Mouse (Mus musculus): Measurements from ENCODE around the gene Wdr81. TPM values are rescaled to one million over a fixed set of nuclear protein-coding genes. Genes with fewer than 3 reads are reported as not detected.

The Wdr81 gene
- polyA plus RNA-seq, 1 experiment from 2014 or later = 3.7 TPM

DNA sequence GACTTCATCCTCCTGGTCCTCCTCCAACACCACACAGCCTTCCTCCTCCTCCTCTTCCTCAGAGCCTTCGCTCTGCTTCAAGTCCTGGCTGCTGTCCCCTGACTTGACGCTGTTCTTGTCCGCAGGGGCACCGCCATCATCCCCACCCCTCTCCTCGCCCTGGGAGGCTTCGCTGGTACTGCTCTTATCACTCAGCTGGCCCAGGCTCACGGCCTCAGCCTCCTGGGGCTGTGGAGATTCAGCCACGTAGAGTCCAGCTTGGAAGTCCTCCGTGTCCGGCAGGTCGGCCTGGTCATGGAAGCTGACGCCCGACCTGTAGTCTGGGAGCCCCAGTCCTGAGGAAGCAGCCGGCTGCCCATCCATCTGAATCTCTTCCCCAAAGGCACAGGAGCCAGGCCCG is 3.6 kb downstream of the Wdr81 start:
- peak overlapping the region; percentile 34 for H3K4me2 ChIP-seq
- no peak overlapping the region for H3K27ac ChIP-seq (replicated peaks)
- H3K36me3 ChIP-seq = peaks cover 53% of the 10 kb centered on the region
- H3K27me3 ChIP-seq (replicated peaks) = no peaks in the 10 kb centered on the region
- no peak for ATAC-seq (ENCODE audit: extremely low read depth, insufficient number of reproducible peaks, low FRiP score, low TSS enrichment)
- no peaks in the 10 kb centered on the region for H3K9me3 ChIP-seq
- H3K4me1 ChIP-seq = peaks cover 35% of the 10 kb centered on the region
- H3K4me3 ChIP-seq = 0 out of 2 replicates have a peak overlapping the region, but pooled peaks have one; percentile 5
- peak overlapping the region; percentile 61 for H3K9ac ChIP-seq
- WGBS = 75% methylated on average over 15 of the region's 15 CpGs

DNA sequence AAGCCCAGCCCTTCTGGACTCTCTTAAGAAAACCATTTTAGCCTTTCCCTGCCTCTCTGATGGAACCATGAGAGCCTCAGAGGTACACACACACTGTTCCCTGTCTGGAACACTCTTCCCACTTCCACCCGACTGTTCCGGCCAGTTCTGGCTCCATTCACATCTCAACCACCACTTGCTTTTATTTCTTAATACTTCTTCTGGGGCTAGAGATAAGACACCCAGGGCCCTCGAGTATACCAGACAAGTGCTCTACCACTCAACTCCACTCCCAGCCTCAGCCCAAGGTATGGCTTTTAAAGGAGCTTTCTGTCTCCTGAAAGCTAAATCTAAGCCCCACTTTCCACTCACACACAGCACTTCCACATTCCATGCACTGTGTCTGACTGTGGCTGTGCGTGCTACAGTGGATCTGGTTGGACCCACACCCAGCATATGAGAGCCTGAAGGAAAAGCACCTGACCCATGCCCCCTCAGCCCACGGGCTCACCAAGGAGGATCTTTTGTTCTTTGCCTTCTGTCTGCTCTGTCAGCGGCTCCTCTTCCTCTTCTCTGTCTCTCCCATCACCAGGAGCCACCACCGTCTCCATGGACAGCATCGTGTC is 4.1 kb downstream of the Wdr81 start:
- H3K9me3 ChIP-seq = no peaks in the 10 kb centered on the region
- 68% methylated on average over 8 of the region's 8 CpGs for WGBS
- 0 out of 2 replicates have a peak overlapping the region, but pooled peaks have one; percentile 5 for H3K4me3 ChIP-seq
- H3K27ac ChIP-seq (replicated peaks) = no peak overlapping the region
- H3K4me1 ChIP-seq = peaks cover 35% of the 10 kb centered on the region
- peak overlapping the region; percentile 61; the same call in 1 of the 2 replicates for H3K9ac ChIP-seq
- H3K36me3 ChIP-seq = peaks cover 58% of the 10 kb centered on the region
- peak overlapping the region; percentile 34 for H3K4me2 ChIP-seq
- no peaks in the 10 kb centered on the region for H3K27me3 ChIP-seq (replicated peaks)
- no peak for ATAC-seq (ENCODE audit: extremely low read depth, insufficient number of reproducible peaks, low FRiP score, low TSS enrichment)

DNA sequence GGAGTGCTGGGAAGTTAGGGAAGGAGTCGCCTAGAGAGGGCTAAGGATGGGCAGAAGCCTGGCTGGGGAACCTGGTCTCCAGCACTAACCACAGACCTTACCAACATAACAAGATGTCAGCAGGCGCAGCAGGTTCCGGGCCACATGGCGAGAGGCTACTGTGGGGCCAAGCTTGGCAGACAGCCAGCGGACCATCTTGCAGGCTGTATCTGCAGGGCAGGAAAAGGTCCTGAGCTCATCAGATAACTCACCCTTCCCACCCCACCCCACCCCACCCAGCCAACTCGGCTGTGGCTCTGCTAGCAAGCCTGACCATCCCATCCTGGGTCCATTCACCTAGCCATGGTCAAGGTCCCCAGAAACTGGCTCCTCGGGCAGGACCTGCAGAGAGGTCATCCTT is 4.8 kb downstream of the Wdr81 start:
- Histone ChIP-seq H3K9me3 (no peaks in the 10 kb centered on the region), H3K36me3 (peaks cover 65% of the 10 kb centered on the region), H3K9ac (peak overlapping the region; percentile 21; the same call in 1 of the 2 replicates), H3K27me3 (replicated peaks) (no peaks in the 10 kb centered on the region), H3K27ac (replicated peaks) (no peak overlapping the region), H3K4me1 (peaks cover 29% of the 10 kb centered on the region), H3K4me3 (0 out of 2 replicates have a peak overlapping the region, but pooled peaks have one; percentile 4), H3K4me2 (peak overlapping the region; percentile 34)
- ATAC-seq (ENCODE audit: extremely low read depth, insufficient number of reproducible peaks, low FRiP score, low TSS enrichment) = no peak
- 62% methylated on average over 7 of the region's 7 CpGs for WGBS

DNA sequence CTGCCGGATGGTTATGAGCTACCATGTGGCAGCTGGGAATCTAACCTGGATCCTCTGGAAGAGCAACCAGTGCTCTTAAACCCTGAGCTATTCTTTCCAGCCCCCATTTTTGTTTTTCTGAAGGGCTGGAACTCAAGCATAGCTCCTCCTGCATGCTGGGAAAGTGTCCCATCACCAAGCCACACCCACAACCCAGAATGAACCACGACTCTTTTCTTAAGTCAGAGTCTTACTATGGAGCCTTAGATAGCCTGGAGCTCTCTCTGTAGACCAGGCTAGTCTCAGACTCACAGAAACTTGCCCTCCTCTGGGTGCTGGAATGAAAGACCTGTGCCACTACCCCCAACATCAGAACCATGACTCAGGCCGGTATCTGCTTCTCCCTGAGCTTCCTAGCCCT is 5.9 kb downstream of the Wdr81 start:
- ATAC-seq (ENCODE audit: extremely low read depth, insufficient number of reproducible peaks, low FRiP score, low TSS enrichment) = no peak
- H3K9ac ChIP-seq = no peak overlapping the region

DNA sequence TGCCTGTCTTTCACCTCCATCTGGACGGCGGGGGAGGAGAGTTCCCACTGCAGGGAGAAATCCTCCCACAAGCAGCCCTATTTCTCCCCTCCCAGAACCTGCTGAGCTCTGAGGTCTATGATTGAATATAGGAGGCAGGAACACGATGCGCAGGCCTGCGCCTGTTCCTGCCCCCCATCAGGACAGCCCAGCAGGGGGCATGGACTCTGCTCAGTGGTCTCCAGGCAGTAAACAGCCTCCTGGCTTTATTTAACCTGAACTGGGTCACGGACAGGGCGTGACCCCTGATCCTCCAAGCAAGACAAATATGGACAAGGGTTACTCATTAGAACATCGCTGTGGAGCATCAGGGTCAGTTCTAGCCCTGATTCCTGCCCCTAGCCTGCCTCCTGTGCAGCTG is 10.8 kb downstream of the Wdr81 start:
- no peak for ATAC-seq (ENCODE audit: extremely low read depth, insufficient number of reproducible peaks, low FRiP score, low TSS enrichment)
- Histone ChIP-seq H3K4me2 (no peak overlapping the region), H3K36me3 (peaks cover 73% of the 10 kb centered on the region)

More for the DNA sequence above, 5.9 kb downstream of the Wdr81 start:
- H3K4me2 ChIP-seq = peak overlapping the region; percentile 34; the same call in 1 of the 2 replicates
- H3K9me3 ChIP-seq = no peaks in the 10 kb centered on the region
- 75% methylated on average over 3 of the region's 3 CpGs for WGBS
- no peak overlapping the region for H3K27ac ChIP-seq (replicated peaks)
- no peak overlapping the region for H3K4me3 ChIP-seq
- H3K4me1 ChIP-seq = peaks cover 22% of the 10 kb centered on the region
- H3K27me3 ChIP-seq (replicated peaks) = no peaks in the 10 kb centered on the region
- peaks cover 76% of the 10 kb centered on the region for H3K36me3 ChIP-seq

DNA sequence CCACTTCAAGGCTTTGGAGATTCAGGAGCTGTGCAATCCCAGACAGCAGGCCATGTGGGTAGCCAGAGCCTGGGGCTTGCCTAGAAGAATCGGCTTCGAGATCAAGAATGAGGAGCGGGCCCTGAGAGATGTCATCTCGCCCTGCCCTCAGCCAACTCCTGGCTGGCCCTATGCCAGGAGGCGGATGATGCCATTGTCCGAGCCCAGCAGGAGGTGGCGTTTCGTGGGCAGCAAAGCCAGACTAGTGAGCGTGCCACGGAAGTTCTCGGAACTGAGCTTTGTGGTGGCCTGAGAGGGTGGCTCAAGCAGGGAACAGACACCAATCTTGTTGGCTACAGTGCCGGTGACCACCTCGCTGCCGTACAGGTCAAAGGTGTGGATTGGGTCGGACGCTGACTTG is 12.9 kb downstream of the Wdr81 start:
- H3K9ac ChIP-seq = no peak overlapping the region
- no peak overlapping the region for H3K4me2 ChIP-seq
- WGBS = 88% methylated on average over 16 of the region's 16 CpGs
- no peaks in the 10 kb centered on the region for H3K27me3 ChIP-seq (replicated peaks)
- H3K4me3 ChIP-seq = no peak overlapping the region
- H3K36me3 ChIP-seq = peaks cover 52% of the 10 kb centered on the region
- no peaks in the 10 kb centered on the region for H3K9me3 ChIP-seq
- no peak for ATAC-seq (ENCODE audit: extremely low read depth, insufficient number of reproducible peaks, low FRiP score, low TSS enrichment)
- no peak overlapping the region for H3K27ac ChIP-seq (replicated peaks)
- H3K4me1 ChIP-seq = 0 out of 2 replicates have a peak, but pooled peaks cover 5% of the 10 kb centered on the region

More for the DNA sequence above, 10.8 kb downstream of the Wdr81 start:
- H3K9ac ChIP-seq = no peak overlapping the region
- no peaks in the 10 kb centered on the region for H3K27me3 ChIP-seq (replicated peaks)
- no peaks in the 10 kb centered on the region for H3K4me1 ChIP-seq
- H3K9me3 ChIP-seq = no peaks in the 10 kb centered on the region
- no peak overlapping the region for H3K27ac ChIP-seq (replicated peaks)
- 66% methylated on average over 8 of the region's 8 CpGs for WGBS
- no peak overlapping the region for H3K4me3 ChIP-seq

DNA sequence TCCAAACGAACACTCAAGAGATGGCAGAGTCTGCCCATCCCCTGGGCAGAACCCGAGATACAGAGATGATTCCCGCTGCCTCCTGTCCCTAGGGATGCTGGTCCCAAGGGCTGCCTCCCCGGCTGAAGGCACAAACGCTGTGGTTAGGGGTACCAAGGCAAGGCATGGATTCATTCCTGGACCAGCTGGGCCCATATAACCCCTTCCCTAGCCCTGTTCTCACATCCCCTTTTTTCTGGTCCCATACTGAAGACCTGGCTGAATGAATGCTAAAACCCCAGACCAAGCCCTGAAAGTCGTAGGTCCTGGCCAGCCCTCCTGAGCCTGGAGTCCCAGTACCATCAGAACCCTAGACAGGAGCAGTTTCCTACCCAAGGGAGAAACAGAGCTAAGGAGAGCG is 13.5 kb downstream of the Wdr81 start:
- Histone ChIP-seq H3K4me2 (no peak overlapping the region), H3K4me3 (no peak overlapping the region), H3K27ac (replicated peaks) (no peak overlapping the region), H3K27me3 (replicated peaks) (no peaks in the 10 kb centered on the region), H3K9me3 (no peaks in the 10 kb centered on the region), H3K9ac (no peak overlapping the region), H3K36me3 (peaks cover 47% of the 10 kb centered on the region), H3K4me1 (0 out of 2 replicates have a peak, but pooled peaks cover 5% of the 10 kb centered on the region)
- 84% methylated on average over 7 of the region's 7 CpGs for WGBS
- no peak for ATAC-seq (ENCODE audit: extremely low read depth, insufficient number of reproducible peaks, low FRiP score, low TSS enrichment)

DNA sequence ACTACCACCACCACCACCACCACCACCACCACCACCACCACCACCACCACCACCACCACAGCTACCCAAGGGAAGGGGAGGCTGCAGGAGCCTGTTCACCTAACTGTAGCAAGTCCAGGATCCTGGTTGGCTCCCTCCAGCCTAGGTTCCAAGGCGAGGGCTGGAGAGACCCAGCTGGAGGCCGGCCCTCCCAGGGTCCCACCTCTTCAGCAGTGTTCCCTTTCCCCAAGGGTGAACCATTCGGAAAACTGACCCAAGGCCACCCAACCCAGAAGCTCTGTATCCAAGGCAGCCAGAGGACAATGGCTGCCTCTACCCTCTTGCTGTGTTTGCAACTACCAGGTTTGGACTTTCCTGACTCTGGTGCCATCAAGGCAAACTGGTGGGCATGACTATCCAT is 14.6 kb downstream of the Wdr81 start:
- Histone ChIP-seq H3K4me1 (0 out of 2 replicates have a peak, but pooled peaks cover 5% of the 10 kb centered on the region), H3K4me3 (no peak overlapping the region), H3K9ac (no peak overlapping the region), H3K36me3 (peaks cover 36% of the 10 kb centered on the region), H3K27ac (replicated peaks) (no peak overlapping the region), H3K27me3 (replicated peaks) (no peaks in the 10 kb centered on the region), H3K4me2 (no peak overlapping the region), H3K9me3 (no peaks in the 10 kb centered on the region)
- 77% methylated on average over 3 of the region's 3 CpGs for WGBS
- ATAC-seq (ENCODE audit: extremely low read depth, insufficient number of reproducible peaks, low FRiP score, low TSS enrichment) = no peak

DNA sequence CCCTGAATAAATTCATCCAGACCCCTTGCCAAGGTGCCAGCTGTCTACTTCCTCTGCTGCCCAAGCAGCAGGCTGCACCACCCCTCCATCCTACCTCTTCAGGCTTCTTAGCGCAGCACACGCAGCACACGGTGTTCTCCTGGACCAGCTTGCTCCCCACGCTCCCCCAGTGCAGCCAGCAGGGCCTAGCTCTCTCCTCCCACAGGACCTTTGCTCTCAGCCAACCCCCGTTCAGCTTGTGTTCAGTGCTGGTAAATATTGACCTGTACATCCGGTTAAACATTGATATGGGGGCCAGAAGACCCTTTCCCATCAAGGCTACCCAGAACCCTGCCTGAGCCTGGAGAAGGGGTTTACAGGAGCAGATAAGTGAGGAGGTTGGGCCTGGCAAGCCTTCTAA is 15.2 kb downstream of the Wdr81 start, which contains the start of gene Serpinf2:
TSS of gene Serpinf2 (minus strand) at position 229 of the 400 bp plus-strand sequence.
- Histone ChIP-seq H3K4me2 (no peak within 1 kb of the TSS), H3K9me3 (peaks cover 2% of the 10 kb centered on the region; the same call in 1 of the 2 replicates), H3K27me3 (replicated peaks) (no peaks in the 10 kb centered on the region), H3K4me1 (0 out of 2 replicates have a peak, but pooled peaks cover 5% of the 10 kb centered on the region), H3K4me3 (no peak within 1 kb of the TSS), H3K27ac (replicated peaks) (no peak within 1 kb of the TSS), H3K36me3 (peaks cover 30% of the 10 kb centered on the region), H3K9ac (no peak within 1 kb of the TSS)
- ATAC-seq (ENCODE audit: extremely low read depth, insufficient number of reproducible peaks, low FRiP score, low TSS enrichment) = no peak
- WGBS = 85% methylated on average over 6 of the region's 6 CpGs

DNA sequence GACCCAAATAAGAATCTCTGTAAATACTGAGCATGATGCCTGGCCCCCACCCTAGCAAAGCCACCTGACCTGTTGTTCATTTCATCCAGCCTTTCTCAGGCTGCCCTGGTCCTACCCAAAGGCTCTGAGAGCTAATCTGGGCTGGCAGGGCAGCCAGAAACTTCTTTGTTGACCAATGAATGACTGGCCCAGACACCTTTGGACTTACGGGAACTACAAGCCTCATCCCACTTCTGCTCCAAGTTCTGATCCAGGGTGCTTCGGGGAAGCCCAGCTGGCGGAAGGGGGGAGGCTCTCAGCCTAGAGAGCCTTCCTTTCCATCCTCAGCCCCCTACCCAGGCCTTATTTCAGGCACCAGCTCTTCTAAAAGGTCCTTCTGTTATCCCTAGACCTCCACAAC is 15.7 kb downstream of the Wdr81 start:
- Histone ChIP-seq H3K4me1 (0 out of 2 replicates have a peak, but pooled peaks cover 5% of the 10 kb centered on the region), H3K27ac (replicated peaks) (no peak overlapping the region), H3K9me3 (peaks cover 6% of the 10 kb centered on the region; the same call in 1 of the 2 replicates), H3K36me3 (peaks cover 25% of the 10 kb centered on the region), H3K27me3 (replicated peaks) (no peaks in the 10 kb centered on the region), H3K4me2 (no peak overlapping the region), H3K4me3 (no peak overlapping the region), H3K9ac (no peak overlapping the region)
- no peak for ATAC-seq (ENCODE audit: extremely low read depth, insufficient number of reproducible peaks, low FRiP score, low TSS enrichment)
- WGBS = 93% methylated on average over 3 of the region's 3 CpGs

DNA sequence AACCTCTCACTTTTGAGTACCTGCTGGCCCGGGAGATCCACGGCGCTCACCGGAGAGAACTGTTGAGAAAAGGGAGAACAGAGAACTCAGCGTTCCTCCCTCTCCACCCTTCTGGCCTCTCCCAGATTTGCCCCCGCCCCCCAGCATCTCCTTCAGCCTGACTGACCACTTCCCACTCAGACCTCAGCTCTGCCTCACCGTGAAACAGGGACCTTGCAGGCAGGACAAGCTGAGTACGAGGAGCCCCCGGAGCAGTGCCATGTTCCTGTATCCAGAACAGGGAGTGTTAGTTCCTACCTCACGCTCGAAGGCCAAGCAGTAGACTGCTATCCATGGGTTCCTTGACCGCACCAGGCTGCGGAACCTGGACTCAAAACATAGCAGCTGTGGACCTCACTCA is 16.3 kb downstream of the Wdr81 start:
- no peak for ATAC-seq (ENCODE audit: extremely low read depth, insufficient number of reproducible peaks, low FRiP score, low TSS enrichment)
- Histone ChIP-seq H3K4me2 (no peak overlapping the region), H3K36me3 (peaks cover 19% of the 10 kb centered on the region), H3K27me3 (replicated peaks) (no peaks in the 10 kb centered on the region), H3K4me1 (0 out of 2 replicates have a peak, but pooled peaks cover 5% of the 10 kb centered on the region), H3K27ac (replicated peaks) (no peak overlapping the region), H3K9ac (no peak overlapping the region), H3K4me3 (no peak overlapping the region), H3K9me3 (peaks cover 6% of the 10 kb centered on the region; the same call in 1 of the 2 replicates)
- 73% methylated on average over 13 of the region's 13 CpGs for WGBS

DNA sequence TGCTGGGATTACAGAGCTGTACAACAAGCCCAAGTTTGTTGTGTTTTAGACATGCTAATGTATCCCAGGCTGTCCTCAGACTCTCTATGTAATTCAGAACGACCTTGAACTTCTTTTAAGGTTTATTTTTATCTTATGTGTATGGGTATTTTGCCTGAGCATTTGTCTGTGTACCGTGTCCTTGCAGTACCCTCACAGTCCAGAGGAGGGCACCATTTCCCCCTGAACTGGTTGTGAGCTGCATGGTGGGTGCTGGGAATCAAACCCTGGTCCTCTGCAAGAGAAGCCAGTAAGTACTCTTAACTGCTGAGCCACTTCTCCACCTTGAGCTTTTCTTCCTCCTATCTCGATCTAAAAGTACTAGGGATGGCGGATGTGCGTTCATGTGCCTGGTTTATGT is 20.4 kb downstream of the Wdr81 start:
- ATAC-seq (ENCODE audit: extremely low read depth, insufficient number of reproducible peaks, low FRiP score, low TSS enrichment) = no peak

More for the DNA sequence above, 20.4 kb downstream of the Wdr81 start:
- 0 out of 2 replicates have a peak, but pooled peaks cover 5% of the 10 kb centered on the region for H3K4me1 ChIP-seq
- H3K9ac ChIP-seq = no peak overlapping the region
- no peak overlapping the region for H3K4me3 ChIP-seq
- no peaks in the 10 kb centered on the region for H3K27me3 ChIP-seq (replicated peaks)
- no peak overlapping the region for H3K4me2 ChIP-seq
- H3K9me3 ChIP-seq = peaks cover 8% of the 10 kb centered on the region
- no peak overlapping the region for H3K27ac ChIP-seq (replicated peaks)
- H3K36me3 ChIP-seq = no peaks in the 10 kb centered on the region
- WGBS = 82% methylated on average over 5 of the region's 5 CpGs
